Mouse (Mus musculus): ENCODE data around the gene Wfdc3. TPM values are rescaled to one million over a fixed set of nuclear protein-coding genes. Genes with fewer than 3 reads are reported as not detected.

Wfdc3 gene
- total RNA-seq (2021) = under 1 TPM; 0.22 to 0.33 TPM
- long read RNA-seq, experiment 1, partial matches to known transcripts = 0 of 1 reads
- long read RNA-seq, experiment 1, other reads (novel, unspliced or antisense) = 1 of 1 reads
- long read RNA-seq, experiment 2 = 0 reads

GRCm38 (mm10) chr2:164745843-164746479, at the start of gene Wfdc3, which contains the start of gene Dnttip1:
Gene Wfdc3, minus strand, starts transcription at chr2:164745931.
Gene Dnttip1, plus strand, starts transcription at chr2:164745983.
- peak; percentile 96 to 97 for DNase-seq
- intact Hi-C loops (cut with DNase I) = loop anchor here (5.0 kb wide), 1 partner anchor 41 kb away; the partner anchor contains the start of gene Snx21

GRCm38 (mm10) chr2:164794293-164794692, 48.6 kb upstream of the Wfdc3 start:
- peak; percentile 82 to 91 for DNase-seq
- intact Hi-C loops (cut with DNase I) = loop anchor here (5.0 kb wide), 1 partner anchor 117 kb away; no protein-coding TSS in a partner anchor

- no peak for DNase-seq
- intact Hi-C loops (cut with DNase I) = loop anchor here (5.0 kb wide), 1 partner anchor 116 kb away; no protein-coding TSS in a partner anchor
These were observed 48.0 kb upstream of the Wfdc3 start for GRCm38 (mm10) chr2:164793772-164794171.

- DNase-seq = peak; percentile 55 to 75
- intact Hi-C loops (cut with DNase I) = loop anchor here (5.0 kb wide), 1 partner anchor 116 kb away; no protein-coding TSS in a partner anchor
These were observed 47.5 kb upstream of the Wfdc3 start for GRCm38 (mm10) chr2:164793236-164793635.

GRCm38 (mm10) chr2:164792400-164793190, 46.9 kb upstream of the Wfdc3 start:
- no peak for DNase-seq
- intact Hi-C loops (cut with DNase I) = loop anchor here (5.0 kb wide), 1 partner anchor 115 kb away; no protein-coding TSS in a partner anchor

GRCm38 (mm10) chr2:164791841-164792261, 46.1 kb upstream of the Wfdc3 start:
- intact Hi-C loops (cut with DNase I) = loop anchor here (5.0 kb wide), 1 partner anchor 115 kb away; no protein-coding TSS in a partner anchor

GRCm38 (mm10) chr2:164790451-164790850, 44.7 kb upstream of the Wfdc3 start:
- DNase-seq = peak in 1 of 2 experiments; percentile 20
- intact Hi-C loops (cut with DNase I) = loop anchor here (5.0 kb wide), 1 partner anchor 113 kb away; no protein-coding TSS in a partner anchor

More at GRCm38 (mm10) chr2:164791841-164792261, 46.1 kb upstream of the Wfdc3 start:
- no peak for DNase-seq

- no peak for DNase-seq
- intact Hi-C loops (cut with DNase I) = loop anchor here (5.0 kb wide), 1 partner anchor 41 kb away; the partner anchor contains the start of genes Dnttip1 and Wfdc3
These were observed 42.7 kb upstream of the Wfdc3 start for GRCm38 (mm10) chr2:164788411-164788810.

- intact Hi-C loops (cut with DNase I) = loop anchor here (5.0 kb wide), 1 partner anchor 40 kb away; the partner anchor contains the start of genes Dnttip1 and Wfdc3
- DNase-seq = no peak
These were observed 42.0 kb upstream of the Wfdc3 start for GRCm38 (mm10) chr2:164787779-164788178.

GRCm38 (mm10) chr2:164787032-164787431, 41.3 kb upstream of the Wfdc3 start:
- no peak for DNase-seq
- intact Hi-C loops (cut with DNase I) = loop anchor here (5.0 kb wide), 1 partner anchor 40 kb away; the partner anchor contains the start of genes Dnttip1 and Wfdc3

GRCm38 (mm10) chr2:164786388-164786885, 40.7 kb upstream of the Wfdc3 start:
- no peak for DNase-seq
- intact Hi-C loops (cut with DNase I) = loop anchor here (5.0 kb wide), 1 partner anchor 39 kb away; the partner anchor contains the start of genes Dnttip1 and Wfdc3

- peak; percentile 92 to 94 for DNase-seq
- intact Hi-C loops (cut with DNase I) = loop anchor here (5.0 kb wide), 1 partner anchor 38 kb away; the partner anchor contains the start of genes Dnttip1 and Wfdc3
These were observed 40.0 kb upstream of the Wfdc3 start, which contains the start of gene Snx21 for GRCm38 (mm10) chr2:164785481-164786387. Gene Snx21, plus strand, starts transcription at chr2:164785823.

- no peak for DNase-seq
These were observed 39.2 kb upstream of the Wfdc3 start for GRCm38 (mm10) chr2:164784869-164785420.

GRCm38 (mm10) chr2:164783926-164784581, 38.3 kb upstream of the Wfdc3 start:
- intact Hi-C loops (cut with DNase I) = no loop called here
- no peak for DNase-seq

More at GRCm38 (mm10) chr2:164784869-164785420, 39.2 kb upstream of the Wfdc3 start:
- intact Hi-C loops (cut with DNase I) = loop anchor here (5.0 kb wide), 1 partner anchor 38 kb away; the partner anchor contains the start of genes Dnttip1 and Wfdc3

GRCm38 (mm10) chr2:164781876-164782275, 36.1 kb upstream of the Wfdc3 start:
- no peak for DNase-seq

GRCm38 (mm10) chr2:164779481-164780086, 33.9 kb upstream of the Wfdc3 start, which contains the start of gene Tnnc2:
Gene Tnnc2, minus strand, starts transcription at chr2:164779967.
- no peak for DNase-seq
- intact Hi-C loops (cut with DNase I) = no loop called here

More at GRCm38 (mm10) chr2:164781876-164782275, 36.1 kb upstream of the Wfdc3 start:
- intact Hi-C loops (cut with DNase I) = no loop called here

- intact Hi-C loops (cut with DNase I) = no loop called here
- DNase-seq = no peak
These were observed 33.1 kb upstream of the Wfdc3 start for GRCm38 (mm10) chr2:164778809-164779208.

GRCm38 (mm10) chr2:164778015-164778287, 32.2 kb upstream of the Wfdc3 start:
- DNase-seq = no peak
- intact Hi-C loops (cut with DNase I) = no loop called here
